Mouse (Mus musculus) megakaryocyte, embryonic 14.5 days (primary cell): ENCODE results near the gene Rora. TPM values are rescaled to one million over a fixed set of nuclear protein-coding genes. Genes with fewer than 3 reads are reported as not detected.

Experiments
- H3K27me3 ChIP-seq: replicated peaks from 2 replicates; pipeline ENCODE3; 2012; ENCODE audit warnings: inconsistent platforms
- H3K36me3 ChIP-seq: replicated peaks from 2 replicates; pipeline ENCODE3; 2012; ENCODE audit warnings: low read length, inconsistent platforms, mixed read lengths
- H3K4me1 ChIP-seq: 2 replicates; pipeline ENCODE4 v1.6.1; 2012; ENCODE audit warnings: inconsistent platforms
- H3K4me3 ChIP-seq: replicated peaks from 2 replicates; pipeline ENCODE3; 2012; ENCODE audit warnings: moderate library complexity, mild to moderate bottlenecking, inconsistent platforms
- H3K9me3 ChIP-seq: 2 replicates; pipeline ENCODE4 v1.6.1; 2012; ENCODE audit warnings: inconsistent platforms
- FLI1 ChIP-seq: IDR thresholded peaks from 2 replicates; pipeline ENCODE4 v1.6.1; 2012; ENCODE audit warnings: low read length, inconsistent platforms, mixed read lengths
- GATA1 ChIP-seq: IDR thresholded peaks from 3 replicates; pipeline ENCODE4 v1.6.1; 2012; ENCODE audit warnings: mixed read lengths, low read length, inconsistent platforms, borderline replicate concordance
- polyA plus RNA-seq: library from polyadenylated mRNA; stranded (reverse); fragments of >175 nt; gene quantifications from 2 replicates; pipeline ENCODE4 v1.2.3, GENCODE M21; 2012; ENCODE audit warnings: low replicate concordance; ENCODE audit not compliant: insufficient read depth

Gene Rora
- polyA plus RNA-seq, 1 experiment, result 2.5 TPM

DNA sequence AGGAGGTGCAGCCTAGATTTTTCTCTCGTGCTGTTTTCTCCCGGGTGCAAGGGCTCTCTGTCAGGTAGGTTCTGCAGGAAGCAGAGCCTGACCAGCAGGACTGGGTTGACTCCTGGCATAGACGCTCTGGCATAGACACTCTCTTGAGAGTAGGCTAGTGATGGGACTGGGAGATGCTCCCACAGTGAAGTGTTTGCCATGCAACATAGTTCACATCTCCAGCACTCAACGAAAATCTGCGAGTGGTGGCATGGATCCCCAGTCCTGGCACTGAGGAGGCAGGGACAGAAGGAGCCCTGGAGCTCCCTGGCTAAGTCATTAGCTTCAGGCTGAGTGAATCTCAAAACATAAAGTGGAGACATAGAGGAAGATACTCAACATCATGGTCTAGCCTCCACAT, 483.2 kb downstream of the Rora start:
- Histone ChIP-seq H3K4me3 (no peak overlapping the region), H3K4me1 (peaks cover 12% of the 10 kb centered on the region), H3K36me3 (no peaks in the 10 kb centered on the region), H3K27me3 (peaks cover 61% of the 10 kb centered on the region), H3K9me3 (no peaks in the 10 kb centered on the region)
- TF ChIP-seq GATA1, result no peak
- no peak for TF ChIP-seq FLI1

DNA sequence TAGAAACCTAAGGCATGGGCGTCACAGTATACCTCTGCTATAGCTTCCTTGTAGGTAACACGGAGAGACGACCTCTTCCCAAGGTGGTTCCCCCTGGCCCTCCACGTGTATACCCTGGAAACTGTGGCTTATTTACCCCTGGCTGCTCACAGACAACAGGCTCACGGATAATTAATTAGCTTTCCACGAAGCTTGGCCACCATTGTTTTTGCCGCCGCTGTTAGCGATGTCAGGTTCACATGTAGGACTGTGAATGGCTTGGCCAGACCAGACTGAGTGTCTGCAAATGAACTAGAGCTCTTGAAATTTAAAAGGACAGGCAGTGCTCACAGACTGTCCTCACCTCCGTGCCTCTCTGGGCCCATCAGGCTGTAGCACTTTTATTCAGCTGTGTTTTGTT, 483.8 kb downstream of the Rora start:
- TF ChIP-seq GATA1 (no peak), FLI1 (no peak)
- H3K9me3 ChIP-seq, result no peaks in the 10 kb centered on the region

DNA sequence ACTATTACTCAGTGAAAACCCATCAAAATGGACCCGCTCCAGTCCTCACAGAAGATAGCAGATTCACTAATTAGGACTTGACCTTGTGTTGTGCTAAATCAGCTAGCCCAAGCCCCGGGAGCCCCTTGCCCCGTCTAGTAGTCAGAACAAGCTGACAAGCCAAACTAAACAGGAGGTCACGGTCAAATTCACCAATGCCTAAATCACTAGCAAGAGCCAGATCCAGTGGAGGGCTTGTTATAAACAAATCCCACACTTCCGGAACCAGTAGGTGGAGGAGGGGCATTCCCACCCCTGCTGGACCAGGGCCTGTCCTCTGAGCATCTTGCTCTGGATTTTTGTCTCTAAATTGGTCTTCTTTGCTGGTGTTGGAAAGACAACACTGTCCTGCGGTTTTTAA, 486.6 kb downstream of the Rora start:
- TF ChIP-seq FLI1, result no peak
- TF ChIP-seq GATA1, result no peak
- H3K9me3 ChIP-seq, result no peaks in the 10 kb centered on the region
- peaks cover 12% of the 10 kb centered on the region for H3K4me1 ChIP-seq
- peaks cover 50% of the 10 kb centered on the region for H3K27me3 ChIP-seq
- H3K36me3 ChIP-seq, result no peaks in the 10 kb centered on the region
- H3K4me3 ChIP-seq, result no peak overlapping the region

More for the DNA sequence above, 483.8 kb downstream of the Rora start:
- peaks cover 61% of the 10 kb centered on the region for H3K27me3 ChIP-seq
- no peak overlapping the region for H3K4me3 ChIP-seq
- H3K36me3 ChIP-seq, result no peaks in the 10 kb centered on the region
- peaks cover 12% of the 10 kb centered on the region for H3K4me1 ChIP-seq

DNA sequence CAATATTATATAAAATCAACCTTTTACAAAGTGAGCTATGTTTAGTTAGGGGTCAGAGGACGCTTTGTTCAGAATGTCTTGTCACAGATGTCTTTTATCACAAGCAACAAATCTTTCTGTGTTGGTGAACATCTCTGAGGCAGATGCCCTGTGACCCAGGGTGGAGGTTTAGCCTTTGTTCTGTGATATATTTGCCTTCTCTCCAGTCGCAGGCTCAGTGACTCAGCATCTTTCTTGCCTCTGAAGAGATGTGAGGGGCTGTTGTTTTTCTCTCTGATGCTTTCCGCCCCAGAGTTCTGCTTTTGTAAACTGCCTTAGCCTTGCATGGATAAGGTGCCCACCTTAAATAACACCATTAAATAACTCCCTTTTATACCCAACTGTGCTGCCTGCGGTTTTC, 488.3 kb downstream of the Rora start:
- Histone ChIP-seq H3K4me3 (no peak overlapping the region), H3K4me1 (peaks cover 12% of the 10 kb centered on the region), H3K36me3 (no peaks in the 10 kb centered on the region), H3K9me3 (peaks cover under 1% of the 10 kb centered on the region; the same call in 1 of the 2 replicates), H3K27me3 (peaks cover 33% of the 10 kb centered on the region)
- TF ChIP-seq GATA1 (no peak), FLI1 (no peak)

DNA sequence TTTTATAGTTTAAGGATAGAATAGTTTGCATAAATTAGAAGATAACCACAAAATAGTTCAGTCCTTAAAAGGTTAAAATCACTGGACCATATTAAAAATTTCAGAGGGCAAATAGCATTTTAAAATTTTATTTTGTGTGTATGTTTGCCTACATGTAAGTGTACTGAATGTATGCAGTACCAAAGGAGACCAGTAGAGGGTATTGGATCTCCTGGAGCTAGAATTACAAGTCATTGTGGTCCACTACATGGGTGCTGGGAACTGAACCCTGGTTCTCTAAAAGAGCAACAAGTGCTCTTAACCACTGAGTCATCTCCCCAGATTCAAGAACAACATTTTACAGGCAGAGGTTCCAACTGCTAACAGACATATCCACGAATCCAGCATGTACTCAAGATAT, 493.4 kb downstream of the Rora start:
- H3K36me3 ChIP-seq, result no peaks in the 10 kb centered on the region
- H3K9me3 ChIP-seq, result peaks cover 5% of the 10 kb centered on the region
- H3K27me3 ChIP-seq, result peaks cover 6% of the 10 kb centered on the region
- no peak overlapping the region for H3K4me3 ChIP-seq
- peaks cover 3% of the 10 kb centered on the region; the same call in 1 of the 2 replicates for H3K4me1 ChIP-seq
- TF ChIP-seq GATA1, result no peak
- no peak for TF ChIP-seq FLI1

DNA sequence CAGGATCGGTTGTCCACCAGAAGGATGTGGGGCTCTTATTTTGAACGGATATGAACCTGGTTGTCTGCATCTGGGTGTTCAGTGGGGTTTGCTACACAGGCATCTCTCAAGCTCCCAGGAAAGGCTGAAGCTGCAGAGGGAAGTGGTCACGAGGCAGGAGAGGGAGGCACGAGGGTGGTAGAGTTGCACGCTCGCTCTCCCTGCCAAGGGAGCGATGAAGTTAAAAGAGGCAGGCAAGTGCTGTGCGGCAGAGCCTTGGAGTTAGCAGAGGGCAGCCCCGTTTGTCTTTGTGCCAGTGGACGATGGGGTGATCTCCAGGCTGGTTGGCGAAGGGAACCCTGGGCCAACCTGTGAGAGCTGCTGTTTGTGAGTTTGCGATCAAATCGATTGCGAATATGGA, 496.6 kb downstream of the Rora start:
- peaks cover 5% of the 10 kb centered on the region for H3K9me3 ChIP-seq
- H3K4me3 ChIP-seq, result no peak overlapping the region
- H3K36me3 ChIP-seq, result no peaks in the 10 kb centered on the region
- TF ChIP-seq FLI1 (no peak), GATA1 (no peak)
- peaks cover 16% of the 10 kb centered on the region for H3K27me3 ChIP-seq
- 0 out of 2 replicates have a peak, but pooled peaks cover 3% of the 10 kb centered on the region for H3K4me1 ChIP-seq

DNA sequence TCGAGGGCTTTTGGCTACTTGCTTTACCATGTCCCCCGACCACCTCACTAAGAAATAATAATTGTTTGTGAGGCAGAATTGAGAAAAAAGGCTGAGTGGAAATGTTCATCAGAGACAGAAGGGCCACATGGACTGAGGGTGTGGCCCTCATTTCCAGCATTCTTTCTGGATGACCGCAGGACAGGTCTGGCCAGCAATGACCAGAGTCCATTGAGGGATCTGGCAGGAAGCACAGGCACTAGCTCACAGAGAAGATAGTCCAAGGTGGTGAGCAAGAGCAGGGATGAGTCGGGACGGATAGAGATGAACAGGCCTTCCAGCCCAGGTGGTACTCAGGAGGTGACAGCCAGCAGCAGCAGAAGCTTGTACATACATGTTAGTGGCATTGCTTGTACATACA, 501.1 kb downstream of the Rora start:
- Histone ChIP-seq H3K4me3 (no peak overlapping the region), H3K9me3 (no peaks in the 10 kb centered on the region), H3K27me3 (peaks cover 18% of the 10 kb centered on the region), H3K36me3 (no peaks in the 10 kb centered on the region), H3K4me1 (0 out of 2 replicates have a peak, but pooled peaks cover 3% of the 10 kb centered on the region)
- no peak for TF ChIP-seq FLI1
- TF ChIP-seq GATA1, result no peak

DNA sequence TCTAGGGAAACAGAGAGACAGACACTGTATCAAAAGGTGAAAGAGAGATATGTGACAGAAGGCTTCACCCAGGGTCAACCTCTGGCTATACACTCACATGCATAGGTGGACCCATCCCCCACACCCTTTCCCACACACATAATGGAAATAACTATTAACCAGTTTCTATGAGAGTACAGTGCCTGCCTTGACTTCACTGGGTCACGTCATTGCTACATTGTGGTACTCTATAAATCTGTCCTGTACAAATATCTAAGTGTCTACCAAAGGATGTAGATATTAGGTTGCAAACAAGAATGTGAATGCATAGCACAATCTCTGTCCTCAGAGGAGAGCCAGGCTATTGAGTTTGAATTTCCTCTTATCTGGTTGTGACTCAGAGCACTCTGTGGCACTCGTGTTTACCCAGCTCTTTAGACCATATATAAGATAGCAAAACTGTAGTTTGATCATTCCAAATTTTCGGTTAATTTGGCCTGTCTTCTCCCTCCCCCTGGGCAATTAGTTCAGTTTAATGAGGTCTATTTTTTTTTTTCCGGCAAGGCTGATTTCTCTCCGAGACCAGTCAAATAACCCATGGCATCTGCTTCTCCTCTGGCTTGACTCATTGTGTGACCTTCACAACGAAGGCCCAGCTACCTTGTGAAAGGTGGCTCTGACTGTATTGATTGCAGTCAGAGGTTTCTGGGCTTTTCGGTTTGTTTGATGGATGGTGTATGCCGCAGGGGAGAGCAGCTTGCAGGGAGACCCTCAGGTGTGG, 502.4 kb downstream of the Rora start:
- Histone ChIP-seq H3K9me3 (no peaks in the 10 kb centered on the region), H3K27me3 (peaks cover 21% of the 10 kb centered on the region), H3K4me3 (no peak overlapping the region), H3K36me3 (no peaks in the 10 kb centered on the region), H3K4me1 (no peaks in the 10 kb centered on the region)
- TF ChIP-seq FLI1, result no peak
- no peak for TF ChIP-seq GATA1

DNA sequence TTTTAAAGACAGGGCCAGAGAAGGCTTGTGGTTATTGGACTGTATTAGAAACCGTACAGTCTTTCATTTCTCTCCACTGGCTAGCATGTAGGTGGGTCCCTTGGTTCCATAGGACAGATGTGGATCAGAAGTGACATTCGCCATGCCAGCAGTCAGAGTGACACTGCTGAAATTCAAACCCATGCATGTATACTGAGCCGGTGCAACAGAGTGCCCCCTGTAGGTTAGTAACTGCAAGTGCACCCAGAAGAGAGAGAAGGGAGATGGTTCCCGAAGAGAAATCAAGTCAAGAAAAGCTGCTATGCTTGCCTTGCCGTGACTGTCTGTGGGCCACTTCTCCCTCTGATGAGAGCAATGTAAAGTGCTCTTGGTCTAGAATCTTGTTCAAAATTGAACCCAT, 507.2 kb downstream of the Rora start:
- TF ChIP-seq GATA1 (no peak), FLI1 (no peak)
- Histone ChIP-seq H3K4me1 (peaks cover 14% of the 10 kb centered on the region), H3K4me3 (no peak overlapping the region), H3K27me3 (peaks cover 35% of the 10 kb centered on the region), H3K36me3 (no peaks in the 10 kb centered on the region), H3K9me3 (no peaks in the 10 kb centered on the region)

DNA sequence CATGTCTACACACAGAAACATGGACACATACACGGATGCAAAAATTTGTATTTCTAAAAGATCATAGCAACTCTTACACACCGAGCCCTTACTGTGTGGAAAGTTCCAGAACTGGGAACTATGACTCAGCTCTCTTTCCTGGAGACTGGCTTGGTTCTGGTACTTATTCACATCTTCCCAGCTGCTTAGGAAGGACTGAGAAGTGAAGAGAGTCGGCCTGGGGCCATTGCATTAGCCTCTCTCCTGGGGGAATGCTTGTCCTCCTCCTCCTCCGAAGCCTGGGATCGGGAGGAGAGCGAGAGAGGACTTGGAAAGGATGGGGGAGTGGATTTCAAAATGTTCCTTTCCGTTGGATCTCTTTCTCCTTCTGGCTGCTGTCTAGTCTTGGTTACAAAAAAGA, 511.1 kb downstream of the Rora start:
- H3K4me1 ChIP-seq, result peaks cover 16% of the 10 kb centered on the region
- H3K27me3 ChIP-seq, result peaks cover 50% of the 10 kb centered on the region
- H3K36me3 ChIP-seq, result no peaks in the 10 kb centered on the region
- no peak for TF ChIP-seq GATA1
- TF ChIP-seq FLI1, result no peak
- H3K4me3 ChIP-seq, result no peak overlapping the region
- peaks cover 13% of the 10 kb centered on the region for H3K9me3 ChIP-seq
